Comparison of ENCODE assay signal across 8 mouse cellular contexts in the genomic region with DNA sequence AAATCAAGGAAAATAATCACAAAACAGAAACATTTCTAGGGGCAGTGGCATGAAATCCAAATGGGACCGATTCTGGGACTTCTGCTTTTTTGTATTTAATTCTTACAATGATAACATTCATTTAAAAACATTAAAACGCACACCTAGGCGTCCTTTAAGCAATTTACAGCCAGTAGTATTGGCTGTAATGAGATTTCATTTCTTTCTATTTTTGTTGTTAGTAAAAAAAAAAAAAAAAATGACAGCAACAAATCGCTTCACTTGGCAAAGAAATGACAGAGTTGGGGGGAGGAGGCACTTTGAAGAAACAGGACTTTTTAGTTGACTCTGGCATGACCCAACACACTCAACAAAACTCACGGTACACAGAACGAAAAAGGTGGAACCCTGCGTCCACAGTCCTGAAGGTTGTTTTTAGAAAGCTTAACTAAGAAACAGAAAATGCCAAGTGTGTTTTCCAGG. TPM values are rescaled to one million over a fixed set of nuclear protein-coding genes. Genes with fewer than 3 reads are reported as not detected.
DNase-seq lines count a peak whose midpoint lies in the region; ATAC-seq and TF ChIP-seq lines count a peak whose summit lies in the region.

No protein-coding gene starts in this region.

- peaks cover 4% of the 10 kb centered on the region for H3K4me1 ChIP-seq in heart, embryonic 12.5 days (replicated peaks)
- H3K4me1 ChIP-seq in ES-Bruce4 (ENCODE audit: control insufficient read depth, insufficient read depth, low read length): no peaks in the 10 kb centered on the region
- peaks cover 7% of the 10 kb centered on the region for H3K4me1 ChIP-seq in hindbrain, embryonic 12.5 days
- H3K4me1 ChIP-seq in midbrain, embryonic 10.5 days: peaks cover 16% of the 10 kb centered on the region

- no peaks in the 10 kb centered on the region for H3K36me3 ChIP-seq in heart, embryonic 12.5 days
- no peaks in the 10 kb centered on the region for H3K36me3 ChIP-seq in ES-Bruce4 (ENCODE audit: control insufficient read depth, insufficient read depth, low read length, poor library complexity, severe bottlenecking)
- H3K36me3 ChIP-seq in hindbrain, embryonic 12.5 days: no peaks in the 10 kb centered on the region
- H3K36me3 ChIP-seq in midbrain, embryonic 10.5 days: no peaks in the 10 kb centered on the region

- no peak for DNase-seq in heart, adult 8-10 months (ENCODE audit: low spot score)
- no peak for DNase-seq in midbrain, embryonic 10.5 days (ENCODE audit: low spot score)
- no peak for DNase-seq in retina, postnatal 1 day
- DNase-seq in spleen, adult 12 weeks (ENCODE audit: low spot score): no peak
- no peak for DNase-seq in cerebellum, postnatal 4 days (ENCODE audit: low spot score in 2 of 2)

- TF ChIP-seq CTCF in ES-Bruce4 (IDR thresholded peaks at IDR 0.05; ENCODE audit: low read depth, low read length): no peak

- H3K27me3 ChIP-seq in heart, embryonic 12.5 days (replicated peaks): no peaks in the 10 kb centered on the region
- no peaks in the 10 kb centered on the region for H3K27me3 ChIP-seq in ES-Bruce4 (ENCODE audit: control insufficient read depth, insufficient read depth, low read length, poor library complexity, severe bottlenecking)
- H3K27me3 ChIP-seq in hindbrain, embryonic 12.5 days: no peaks in the 10 kb centered on the region
- no peaks in the 10 kb centered on the region for H3K27me3 ChIP-seq in midbrain, embryonic 10.5 days (ENCODE audit: low read depth, poor library complexity, severe bottlenecking)

- no peak for ATAC-seq in heart, embryonic 12.5 days (ENCODE audit: insufficient number of reproducible peaks, low FRiP score)
- ATAC-seq in hindbrain, embryonic 12.5 days (ENCODE audit: low FRiP score): no peak

- no peak for TF ChIP-seq EP300 in ES-Bruce4 (IDR thresholded peaks at IDR 0.05; ENCODE audit: insufficient read depth, low read depth, low read length)

- no peaks in the 10 kb centered on the region for H3K9me3 ChIP-seq in heart, embryonic 12.5 days (replicated peaks)
- H3K9me3 ChIP-seq in ES-Bruce4 (replicated peaks; ENCODE audit: control insufficient read depth, insufficient read depth, low read length, poor library complexity, severe bottlenecking): peaks cover 2% of the 10 kb centered on the region; the same call in 1 of the 2 replicates
- H3K9me3 ChIP-seq in hindbrain, embryonic 12.5 days (replicated peaks): no peaks in the 10 kb centered on the region
- H3K9me3 ChIP-seq in midbrain, embryonic 10.5 days (replicated peaks): no peaks in the 10 kb centered on the region; the same call in 1 of the 2 replicates

- TF ChIP-seq POLR2A in ES-Bruce4 (IDR thresholded peaks at IDR 0.05; ENCODE audit: insufficient read depth, low read length): no peak

- H3K4me2 ChIP-seq in heart, embryonic 12.5 days: peak overlapping the region; percentile 87
- H3K4me2 ChIP-seq in hindbrain, embryonic 12.5 days (replicated peaks): peak overlapping the region; percentile 92

- H3K9ac ChIP-seq in heart, embryonic 12.5 days: peak overlapping the region; percentile 90
- H3K9ac ChIP-seq in ES-Bruce4 (ENCODE audit: low read depth, poor library complexity, severe bottlenecking): peak overlapping the region; percentile 77
- H3K9ac ChIP-seq in hindbrain, embryonic 12.5 days: peak overlapping the region; percentile 87

- peak overlapping the region; percentile 96; the same call in 1 of the 2 replicates for H3K27ac ChIP-seq in heart, embryonic 12.5 days (ENCODE audit: poor library complexity, severe bottlenecking)
- no peak overlapping the region for H3K27ac ChIP-seq in ES-Bruce4 (ENCODE audit: insufficient read depth, low read length)
- H3K27ac ChIP-seq in hindbrain, embryonic 12.5 days: no peak overlapping the region
- H3K27ac ChIP-seq in midbrain, embryonic 10.5 days (replicated peaks): peak overlapping the region; percentile 91

- WGBS in heart, embryonic 12.5 days: 16% methylated on average over 7 of the region's 7 CpGs
- WGBS in hindbrain, embryonic 12.5 days: 20% methylated on average over 7 of the region's 7 CpGs
- 26% methylated on average over 7 of the region's 7 CpGs for WGBS in midbrain, embryonic 10.5 days

- H3K4me3 ChIP-seq in heart, embryonic 12.5 days: peak overlapping the region; percentile 80
- peak overlapping the region; percentile 74 for H3K4me3 ChIP-seq in ES-Bruce4 (ENCODE audit: low read depth, low read length)
- H3K4me3 ChIP-seq in hindbrain, embryonic 12.5 days: peak overlapping the region; percentile 93
- H3K4me3 ChIP-seq in midbrain, embryonic 10.5 days: peak overlapping the region; percentile 95

RNA-seq across cellular contexts. Expression of a gene that starts 1.2 kb away (rescaled TPM):
- 17.9 and 18.7 TPM in 2 replicates for polyA plus RNA-seq in heart, embryonic 12.5 days (2016; fragmentation: Nextera tagmentation; extraction: Ambion mirVana)
- total RNA-seq in heart, adult 8-10 months (2022): 100 to 1,000 TPM; 103 to 113 (median 109) TPM
- polyA plus RNA-seq in ES-Bruce4 (2011; ENCODE audit: insufficient read depth, insufficient read length, low read depth, missing spikeins): 17.6 and 19.0 TPM in 2 replicates
- polyA plus RNA-seq in hindbrain, embryonic 12.5 days (2016; fragmentation: Nextera tagmentation; extraction: Ambion mirVana): 12.4 and 12.9 TPM in 2 replicates
- polyA plus RNA-seq in midbrain, embryonic 10.5 days (2016; fragmentation: Nextera tagmentation; extraction: Ambion mirVana): 6.3 and 6.7 TPM in 2 replicates

RNA-seq across cellular contexts. Expression of a gene that starts 1.4 kb away (rescaled TPM):
- 226 TPM in 2 replicates for polyA plus RNA-seq in heart, embryonic 12.5 days (2016; fragmentation: Nextera tagmentation; extraction: Ambion mirVana)
- total RNA-seq in heart, adult 8-10 months (2022): 100 to 1,000 TPM; 565 to 633 (median 602) TPM
- polyA plus RNA-seq in ES-Bruce4 (2011; ENCODE audit: insufficient read depth, insufficient read length, low read depth, missing spikeins): 13.8 and 14.8 TPM in 2 replicates
- 145 and 146 TPM in 2 replicates for polyA plus RNA-seq in hindbrain, embryonic 12.5 days (2016; fragmentation: Nextera tagmentation; extraction: Ambion mirVana)
- 96.4 and 97.5 TPM in 2 replicates for polyA plus RNA-seq in midbrain, embryonic 10.5 days (2016; fragmentation: Nextera tagmentation; extraction: Ambion mirVana)

RNA-seq across cellular contexts. Expression of a gene that starts 25.9 kb away (rescaled TPM):
- polyA plus RNA-seq in heart, embryonic 12.5 days (2016; fragmentation: Nextera tagmentation; extraction: Ambion mirVana): not detected in 2 replicates
- not detected for total RNA-seq in heart, adult 8-10 months (2022)
- not detected in 2 replicates for polyA plus RNA-seq in ES-Bruce4 (2011; ENCODE audit: insufficient read depth, insufficient read length, low read depth, missing spikeins)
- polyA plus RNA-seq in hindbrain, embryonic 12.5 days (2016; fragmentation: Nextera tagmentation; extraction: Ambion mirVana): 0.09 and 0.12 TPM in 2 replicates
- polyA plus RNA-seq in midbrain, embryonic 10.5 days (2016; fragmentation: Nextera tagmentation; extraction: Ambion mirVana): 0.05 and 0.20 TPM in 2 replicates

Comparison
In these comparisons a context has a peak if more than half of its experiments do, and no peak if none do; other contexts are left out.
1. H3K27ac ChIP-seq: peak in heart, embryonic 12.5 days (single experiment) and midbrain, embryonic 10.5 days (single experiment); none in ES-Bruce4 (single experiment) and hindbrain, embryonic 12.5 days (single experiment).
2. Peak in every context shown above with its lines, with median percentiles within 50 percentile points of each other: H3K4me3 ChIP-seq and H3K9ac ChIP-seq.